Mouse (Mus musculus) lung, embryonic 14.5 days (tissue): ENCODE measurements around the gene Dlg2. TPM values are rescaled to one million over a fixed set of nuclear protein-coding genes. Genes with fewer than 3 reads are reported as not detected.
A peak's percentile ranks its signal among the peaks of the same experiment; 100 is the strongest.

ENCODE experiments used
- ATAC-seq: fragments of 200-750 bp; cut with Nextera tagmentation; 2 replicates; pipeline ENCODE4 v1.8.0; 2017; ENCODE audit warnings: mild to moderate bottlenecking, moderate TSS enrichment, moderate library complexity; ENCODE audit not compliant: insufficient read depth
- DNase-seq: peaks from one replicate; pipeline ENCODE4 v3.0.0-alpha.2; 2015
- H3K27ac ChIP-seq: fragments of 300-500 bp; sonication (generic); 2 replicates; pipeline ENCODE4 v1.5.1; 2014; ENCODE audit warnings: low read depth, mild to moderate bottlenecking, moderate library complexity
- H3K27me3 ChIP-seq: fragments of 300-500 bp; sonication (generic); 2 replicates; pipeline ENCODE4 v1.6.1; 2014; ENCODE audit warnings: low read length, control low read depth; ENCODE audit not compliant: insufficient read depth
- H3K36me3 ChIP-seq: fragments of 300-500 bp; sonication (generic); 2 replicates; pipeline ENCODE4 v1.6.1; 2014; ENCODE audit warnings: control low read depth; ENCODE audit not compliant: insufficient read depth
- H3K4me1 ChIP-seq: fragments of 300-500 bp; sonication (generic); 2 replicates; pipeline ENCODE4 v1.6.1; 2014; ENCODE audit warnings: antibody characterized with exemption, control low read depth; ENCODE audit not compliant: insufficient read depth
- H3K4me2 ChIP-seq: fragments of 300-500 bp; sonication (generic); 2 replicates; pipeline ENCODE4 v1.6.1; 2014; ENCODE audit warnings: mild to moderate bottlenecking
- H3K4me3 ChIP-seq: fragments of 300-500 bp; sonication (generic); 2 replicates; pipeline ENCODE4 v1.5.1; 2014; ENCODE audit warnings: low read depth, low read length
- H3K9ac ChIP-seq: fragments of 300-500 bp; sonication (generic); 2 replicates; pipeline ENCODE4 v1.6.1; 2014
- H3K9me3 ChIP-seq: fragments of 300-500 bp; sonication (generic); 2 replicates; pipeline ENCODE4 v1.6.1; 2016; ENCODE audit warnings: low read depth, low read length, control low read depth
- CTCF ChIP-seq: IDR thresholded peaks from 2 replicates; pipeline ENCODE4 v1.5.1; 2016; ENCODE audit warnings: antibody characterized with exemption, low read depth
- WGBS: fragments of 180-500 bp; shearing (Covaris S2); extraction: QIAGEN DNeasy Blood & Tissue Kit; methylation state at CpG from one replicate; pipeline ENCODE4 v1.1.7; 2014; 5-methylcytosine and 5-hydroxymethylcytosine counted together
- polyA plus RNA-seq: library from polyadenylated mRNA; unstranded; fragments of >200 nt; fragmentation: Nextera tagmentation; extraction: Ambion mirVana; gene quantifications from 2 replicates; pipeline ENCODE4 v1.2.1, GENCODE M21; 2014

The Dlg2 gene
- polyA plus RNA-seq, 1 experiment from 2014 or later = 0.25 TPM

- H3K27me3 ChIP-seq = no peaks in the 10 kb centered on the region
- WGBS = 82% methylated on average over 6 of the region's 6 CpGs
- H3K9me3 ChIP-seq = no peaks in the 10 kb centered on the region
- DNase-seq = no peak
- ATAC-seq = no peak
- no peak overlapping the region for H3K4me3 ChIP-seq
- no peaks in the 10 kb centered on the region for H3K36me3 ChIP-seq
- H3K4me1 ChIP-seq = no peaks in the 10 kb centered on the region
- TF ChIP-seq CTCF = no peak
- no peak overlapping the region for H3K9ac ChIP-seq
- H3K4me2 ChIP-seq = no peak overlapping the region
- H3K27ac ChIP-seq = no peak overlapping the region
These were observed 1688.5 kb downstream of the Dlg2 start for GRCm38 (mm10) chr7:92164875-92165518.

GRCm38 (mm10) chr7:92180029-92180428, 1703.6 kb downstream of the Dlg2 start:
- Histone ChIP-seq H3K36me3 (no peaks in the 10 kb centered on the region), H3K27me3 (peaks cover 4% of the 10 kb centered on the region; the same call in 1 of the 2 replicates), H3K4me1 (no peaks in the 10 kb centered on the region), H3K9ac (no peak overlapping the region), H3K4me2 (peak overlapping the region; percentile 71), H3K27ac (no peak overlapping the region), H3K4me3 (peak overlapping the region; percentile 35), H3K9me3 (no peaks in the 10 kb centered on the region)
- no peak for TF ChIP-seq CTCF
- ATAC-seq (no peak), DNase-seq (no peak)
- WGBS = 32% methylated on average over 5 of the region's 5 CpGs

- Histone ChIP-seq H3K9me3 (no peaks in the 10 kb centered on the region), H3K27me3 (peaks cover 4% of the 10 kb centered on the region; the same call in 1 of the 2 replicates), H3K4me1 (no peaks in the 10 kb centered on the region), H3K4me2 (peak overlapping the region; percentile 71), H3K36me3 (no peaks in the 10 kb centered on the region), H3K27ac (no peak overlapping the region), H3K4me3 (peak overlapping the region; percentile 35), H3K9ac (peak overlapping the region; percentile 33)
- DNase-seq (peak; percentile 43), ATAC-seq (peak; percentile 67)
- TF ChIP-seq CTCF = no peak
- WGBS = 18% methylated on average over 29 of the region's 29 CpGs
These were observed 1704.4 kb downstream of the Dlg2 start for GRCm38 (mm10) chr7:92180591-92181587.

DNA sequence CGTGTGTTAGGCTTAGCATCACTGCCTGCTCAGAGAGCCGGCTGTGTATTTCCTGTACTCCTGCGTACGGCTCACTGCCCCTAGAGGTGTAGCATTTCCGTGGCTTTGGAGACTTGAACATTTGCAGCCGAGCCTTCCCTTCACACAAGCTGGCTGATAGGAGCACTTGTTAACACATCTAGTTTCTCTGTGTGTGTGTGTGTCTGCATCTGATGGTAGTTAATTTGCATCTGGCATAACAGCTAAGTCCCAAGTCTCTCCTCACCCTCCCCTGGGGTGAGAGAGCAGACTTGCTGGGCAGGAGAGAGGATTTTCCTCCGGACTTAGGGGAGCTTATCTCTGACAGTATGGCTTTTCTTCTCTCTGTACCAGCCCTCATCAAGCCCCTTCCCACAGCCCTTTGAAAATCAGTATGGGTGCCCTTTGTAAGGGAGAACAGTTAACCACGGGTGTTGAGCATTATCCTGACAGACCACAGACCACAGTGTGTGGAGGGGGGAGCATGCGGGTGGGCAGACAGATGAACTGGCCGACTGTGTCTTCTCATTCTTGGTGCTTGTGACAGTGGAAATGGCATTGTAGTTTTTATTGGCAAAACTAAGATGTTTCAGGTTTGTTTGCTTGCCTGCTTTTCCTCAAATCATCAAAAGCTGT, 1705.6 kb downstream of the Dlg2 start:
- Histone ChIP-seq H3K4me3 (no peak overlapping the region), H3K36me3 (no peaks in the 10 kb centered on the region), H3K27me3 (peaks cover 4% of the 10 kb centered on the region; the same call in 1 of the 2 replicates), H3K4me2 (peak overlapping the region; percentile 71; the same call in 1 of the 2 replicates), H3K4me1 (no peaks in the 10 kb centered on the region), H3K9me3 (no peaks in the 10 kb centered on the region), H3K27ac (no peak overlapping the region), H3K9ac (no peak overlapping the region)
- ATAC-seq (peak; percentile 37; the same call in 1 of the 2 replicates), DNase-seq (peak; percentile 14)
- TF ChIP-seq CTCF = no peak
- WGBS = 12% methylated on average over 10 of the region's 10 CpGs

GRCm38 (mm10) chr7:92184371-92185059, 1708.0 kb downstream of the Dlg2 start:
- Histone ChIP-seq H3K27ac (no peak overlapping the region), H3K4me3 (no peak overlapping the region), H3K36me3 (no peaks in the 10 kb centered on the region), H3K9me3 (no peaks in the 10 kb centered on the region), H3K27me3 (peaks cover 4% of the 10 kb centered on the region; the same call in 1 of the 2 replicates), H3K4me1 (no peaks in the 10 kb centered on the region), H3K9ac (no peak overlapping the region), H3K4me2 (no peak overlapping the region)
- DNase-seq = no peak
- TF ChIP-seq CTCF = no peak
- no peak for ATAC-seq
- 85% methylated on average over 7 of the region's 7 CpGs for WGBS

GRCm38 (mm10) chr7:92186341-92186740, 1709.9 kb downstream of the Dlg2 start:
- Histone ChIP-seq H3K9ac (no peak overlapping the region), H3K4me3 (no peak overlapping the region), H3K4me1 (no peaks in the 10 kb centered on the region), H3K36me3 (no peaks in the 10 kb centered on the region), H3K9me3 (no peaks in the 10 kb centered on the region), H3K27me3 (peaks cover 2% of the 10 kb centered on the region; the same call in 1 of the 2 replicates), H3K27ac (no peak overlapping the region), H3K4me2 (no peak overlapping the region)
- ATAC-seq (no peak), DNase-seq (no peak)
- TF ChIP-seq CTCF = no peak
- 87% methylated on average over 5 of the region's 5 CpGs for WGBS
